Mouse (Mus musculus) bone marrow macrophage, adult 2 months (primary cell): ENCODE data around the gene Ifit2. TPM values are rescaled to one million over a fixed set of nuclear protein-coding genes. Genes with fewer than 3 reads are reported as not detected.
"Not testable (repeated sequence)": the region's sequence is repeated elsewhere in the genome, so short reads cannot be mapped to it uniquely, and the experiment has no call there.

Experiments used
- H3K27ac ChIP-seq: 2 replicates; pipeline ENCODE4 v1.5.1; 2012; ENCODE audit warnings: low read depth, low read length; ENCODE audit not compliant: insufficient read depth
- H3K4me1 ChIP-seq: 2 replicates; pipeline ENCODE4 v1.6.1; 2012; ENCODE audit warnings: low read length; ENCODE audit not compliant: control insufficient read depth, insufficient read depth
- H3K4me3 ChIP-seq: 2 replicates; pipeline ENCODE4 v1.5.1; 2012; ENCODE audit warnings: mild to moderate bottlenecking, low read length, moderate library complexity; ENCODE audit not compliant: insufficient read depth
- CTCF ChIP-seq: IDR thresholded peaks from 2 replicates; pipeline ENCODE4 v1.5.1; 2012; ENCODE audit warnings: low read depth, mild to moderate bottlenecking, low read length, moderate library complexity
- POLR2A ChIP-seq: IDR thresholded peaks from 2 replicates; pipeline ENCODE4 v1.6.1; 2012; ENCODE audit warnings: mild to moderate bottlenecking, low read depth, low read length, borderline replicate concordance
- polyA plus RNA-seq: library from polyadenylated mRNA; stranded (reverse); fragments of >200 nt; gene quantifications from 2 replicates; pipeline ENCODE4 v1.2.4, GENCODE M21; 2012; ENCODE audit not compliant: missing spikeins, insufficient read depth, insufficient read length

Gene Ifit2
- polyA plus RNA-seq, 1 experiment, result 46.3 TPM

- TF ChIP-seq CTCF (no peak), POLR2A (no peak)
- H3K4me3 ChIP-seq, result no peak overlapping the region
- H3K27ac ChIP-seq, result no peak overlapping the region
- H3K4me1 ChIP-seq, result peaks cover 15% of the 10 kb centered on the region
These were observed 15.8 kb downstream of the Ifit2 start for GRCm38 (mm10) chr19:34566178-34566784.

GRCm38 (mm10) chr19:34568988-34569895, 18.7 kb downstream of the Ifit2 start:
- no peak for TF ChIP-seq POLR2A
- no peak for TF ChIP-seq CTCF
- no peak overlapping the region for H3K27ac ChIP-seq
- H3K4me1 ChIP-seq, result peaks cover 12% of the 10 kb centered on the region
- no peak overlapping the region for H3K4me3 ChIP-seq

GRCm38 (mm10) chr19:34569896-34570476, 19.5 kb downstream of the Ifit2 start:
- Histone ChIP-seq H3K4me1 (peaks cover 12% of the 10 kb centered on the region), H3K27ac (no peak overlapping the region), H3K4me3 (no peak overlapping the region)
- TF ChIP-seq POLR2A (no peak), CTCF (no peak)

GRCm38 (mm10) chr19:34571080-34571479, 20.6 kb downstream of the Ifit2 start:
- Histone ChIP-seq H3K4me1 (peaks cover 12% of the 10 kb centered on the region), H3K27ac (no peak overlapping the region), H3K4me3 (no peak overlapping the region)
- TF ChIP-seq CTCF (no peak), POLR2A (no peak)

GRCm38 (mm10) chr19:34573650-34574049, 23.2 kb downstream of the Ifit2 start:
- Histone ChIP-seq H3K4me1 (peaks cover 16% of the 10 kb centered on the region), H3K4me3 (no peak overlapping the region), H3K27ac (no peak overlapping the region)
- TF ChIP-seq POLR2A, result no peak
- no peak for TF ChIP-seq CTCF

GRCm38 (mm10) chr19:34577121-34577520, 26.6 kb downstream of the Ifit2 start:
- Histone ChIP-seq H3K4me1 (peaks cover 4% of the 10 kb centered on the region; the same call in 1 of the 2 replicates), H3K27ac (no peak overlapping the region), H3K4me3 (no peak overlapping the region)
- TF ChIP-seq POLR2A (no peak), CTCF (no peak)

GRCm38 (mm10) chr19:34582696-34583095, 32.2 kb downstream of the Ifit2 start:
- H3K4me1 ChIP-seq, H3K4me3 ChIP-seq: not testable (repeated sequence)
- H3K27ac ChIP-seq, result 0 out of 2 replicates have a peak overlapping the region, but pooled peaks have one; percentile 19

- H3K4me3 ChIP-seq, H3K4me1 ChIP-seq: not testable (repeated sequence)
- 0 out of 2 replicates have a peak within 1 kb of the TSS, but pooled peaks have one; percentile 19 for H3K27ac ChIP-seq
These were observed 32.8 kb downstream of the Ifit2 start, which contains the start of gene Ifit3 for GRCm38 (mm10) chr19:34583126-34583766. Ifit3 (plus strand) TSS chr19:34583531.

GRCm38 (mm10) chr19:34585740-34586458, 35.4 kb downstream of the Ifit2 start:
- not testable (repeated sequence) for H3K4me3 ChIP-seq

GRCm38 (mm10) chr19:34587898-34588692, 37.6 kb downstream of the Ifit2 start:
- not testable (repeated sequence) for H3K4me3 ChIP-seq, H3K27ac ChIP-seq

More at GRCm38 (mm10) chr19:34585740-34586458, 35.4 kb downstream of the Ifit2 start:
- not testable (repeated sequence) for H3K4me1 ChIP-seq, H3K27ac ChIP-seq

More at GRCm38 (mm10) chr19:34587898-34588692, 37.6 kb downstream of the Ifit2 start:
- H3K4me1 ChIP-seq, result not testable (repeated sequence)
